Mouse (Mus musculus): ENCODE measurements around the gene Zfp462.
"Not testable (repeated sequence)": the region's sequence is repeated elsewhere in the genome, so short reads cannot be mapped to it uniquely, and the experiment has no call there.

Zfp462 gene

DNA sequence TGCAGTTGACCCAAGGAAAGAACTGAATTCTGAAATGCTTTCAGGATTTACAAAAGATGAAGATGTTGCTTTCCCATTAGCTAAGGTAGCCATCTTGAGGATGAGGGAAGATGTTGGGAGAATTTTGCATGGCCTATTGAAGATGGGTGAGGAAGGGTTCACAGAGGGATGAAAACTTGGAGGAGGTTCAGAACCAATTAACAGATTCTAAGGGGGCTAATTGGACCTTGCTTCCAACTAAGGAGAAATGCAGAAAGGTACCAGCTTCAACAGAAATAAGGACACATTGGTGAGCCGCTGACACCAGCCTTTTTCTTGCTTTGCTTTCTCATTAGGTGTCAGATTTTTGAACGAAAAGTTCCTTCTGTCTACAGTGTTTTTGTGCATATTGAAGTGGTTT lies 6.0 kb downstream of the Zfp462 start:
- DNase-seq (ENCODE audit: low spot score) = no peak

DNA sequence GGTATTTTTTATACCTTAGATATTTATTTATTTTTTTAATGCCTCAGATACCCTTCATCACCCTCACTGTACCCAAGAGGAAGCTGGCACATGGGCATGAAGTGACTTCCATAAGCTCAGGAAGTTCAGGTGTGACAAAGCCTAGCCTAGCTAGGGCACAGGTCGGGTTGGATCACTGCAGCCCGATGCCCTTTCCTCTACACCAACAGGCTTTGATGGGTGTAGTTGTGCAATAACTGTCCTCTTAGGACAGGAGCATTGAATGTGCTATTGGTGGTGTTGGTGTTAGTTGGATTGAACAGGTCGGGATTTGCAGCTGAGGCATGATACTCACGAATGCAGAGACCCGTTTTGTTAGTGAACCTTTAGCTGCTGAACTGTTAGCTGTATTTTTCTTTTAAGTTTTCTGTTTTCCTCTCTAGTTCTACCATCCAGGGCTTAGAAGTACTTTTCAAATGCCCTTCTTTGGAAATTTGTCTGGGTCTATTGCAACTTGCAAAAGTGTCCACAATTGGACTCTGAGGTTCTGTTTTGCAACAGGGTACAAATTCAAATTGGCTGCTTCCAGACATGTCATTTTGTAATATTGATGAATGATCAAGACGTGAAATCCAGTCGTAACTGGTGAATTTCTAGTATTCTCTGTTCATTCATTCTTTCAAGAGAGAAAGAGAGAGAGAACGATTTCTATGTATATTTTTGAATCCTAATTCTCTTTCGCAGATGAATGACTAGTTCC lies 9.0 kb downstream of the Zfp462 start:
- DNase-seq (ENCODE audit: low spot score) = no peak

- DNase-seq (ENCODE audit: low spot score) = no peak
Observed at GRCm38 (mm10) chr4:54954455-54954854, 9.6 kb downstream of the Zfp462 start.

DNA sequence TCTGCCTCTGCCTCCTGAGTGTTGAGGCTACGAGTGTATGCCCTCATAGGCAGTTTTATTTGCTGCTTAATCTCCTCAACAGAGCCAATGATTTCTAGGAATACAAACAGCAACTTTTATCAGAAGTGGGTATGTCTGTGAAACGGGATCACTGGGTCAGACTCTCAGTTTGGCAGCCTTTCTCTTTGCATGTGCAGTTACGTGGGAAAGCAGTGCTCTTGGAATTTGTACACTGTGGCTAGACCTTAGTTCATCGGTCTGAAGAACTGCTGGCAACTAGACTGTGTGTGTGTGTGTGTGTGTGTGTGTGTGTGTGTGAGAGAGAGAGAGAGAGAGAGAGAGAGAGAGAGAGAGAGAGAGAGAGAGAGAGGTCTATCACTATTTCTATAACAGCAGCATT lies 15.9 kb downstream of the Zfp462 start:
- no peak for DNase-seq (ENCODE audit: low spot score)

DNA sequence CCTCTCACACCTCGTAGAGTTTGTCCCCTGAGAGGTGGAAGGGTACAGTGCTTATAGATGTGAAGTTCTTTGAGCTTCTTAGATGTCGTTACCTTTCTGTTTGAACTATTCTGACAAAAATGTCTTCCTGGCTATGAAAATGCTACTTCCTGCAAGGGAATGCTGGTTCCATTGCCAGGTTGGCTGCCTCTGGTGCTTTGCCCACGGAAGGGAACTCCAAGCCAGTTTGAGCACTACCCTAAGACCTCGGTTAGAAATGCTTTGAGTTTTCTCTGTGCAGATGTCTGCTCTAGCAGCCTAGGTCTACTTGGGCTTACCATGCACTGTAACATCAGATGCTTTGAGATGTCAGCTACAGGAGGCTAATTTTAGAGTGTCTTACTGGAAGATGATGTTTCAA lies 17.3 kb downstream of the Zfp462 start:
- DNase-seq (ENCODE audit: low spot score) = no peak

GRCm38 (mm10) chr4:54963551-54963950 lies 18.7 kb downstream of the Zfp462 start:
- no peak for DNase-seq (ENCODE audit: low spot score)

- no peak for DNase-seq (ENCODE audit: low spot score)
Observed at GRCm38 (mm10) chr4:54965169-54965695, 20.4 kb downstream of the Zfp462 start.

- DNase-seq (ENCODE audit: low spot score) = no peak
Observed at GRCm38 (mm10) chr4:54966161-54966806, 21.4 kb downstream of the Zfp462 start.

- no peak for DNase-seq (ENCODE audit: low spot score)
Observed at GRCm38 (mm10) chr4:54967166-54967565, 22.3 kb downstream of the Zfp462 start.

DNA sequence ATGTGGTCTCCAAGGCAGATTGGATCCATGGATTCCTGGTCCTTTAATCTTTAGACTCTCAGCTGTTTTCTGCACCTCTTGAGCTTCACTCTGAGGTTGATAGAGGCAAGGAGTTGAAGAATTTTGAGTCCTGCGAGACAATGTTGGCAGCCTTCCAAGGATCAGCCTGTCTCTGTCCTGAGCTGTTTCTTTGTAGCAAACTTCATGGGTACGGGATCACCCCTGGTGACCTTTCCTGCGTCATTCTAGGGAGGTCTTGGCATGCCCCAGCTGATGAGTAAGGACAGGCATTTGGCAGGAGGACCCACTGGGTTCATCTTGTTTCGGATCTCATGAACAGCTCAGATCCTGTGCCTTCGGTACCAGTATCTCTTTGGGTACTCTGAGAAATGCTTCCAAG lies 22.9 kb downstream of the Zfp462 start:
- DNase-seq (ENCODE audit: low spot score) = no peak

GRCm38 (mm10) chr4:54969671-54970295 lies 24.9 kb downstream of the Zfp462 start:
- no peak for DNase-seq (ENCODE audit: low spot score)

GRCm38 (mm10) chr4:54971386-54971785 lies 26.5 kb downstream of the Zfp462 start:
- DNase-seq (ENCODE audit: low spot score) = no peak

- DNase-seq (ENCODE audit: low spot score) = no peak
Observed at GRCm38 (mm10) chr4:54972096-54972495, 27.2 kb downstream of the Zfp462 start.

GRCm38 (mm10) chr4:54972827-54973560 lies 28.1 kb downstream of the Zfp462 start:
- DNase-seq (ENCODE audit: low spot score) = no peak

- no peak for DNase-seq (ENCODE audit: low spot score)
Observed at GRCm38 (mm10) chr4:54979771-54980472, 35.1 kb downstream of the Zfp462 start.

- no peak for DNase-seq (ENCODE audit: low spot score)
Observed at GRCm38 (mm10) chr4:54984502-54984901, 39.7 kb downstream of the Zfp462 start.

GRCm38 (mm10) chr4:54986671-54987070 lies 41.8 kb downstream of the Zfp462 start:
- DNase-seq (ENCODE audit: low spot score) = no peak

- no peak for DNase-seq (ENCODE audit: low spot score)
Observed at GRCm38 (mm10) chr4:54987256-54987655, 42.4 kb downstream of the Zfp462 start.

GRCm38 (mm10) chr4:54987926-54988325 lies 43.1 kb downstream of the Zfp462 start:
- no peak for DNase-seq (ENCODE audit: low spot score)

- DNase-seq (ENCODE audit: low spot score) = no peak
Observed at GRCm38 (mm10) chr4:54991973-54992372, 47.1 kb downstream of the Zfp462 start.

GRCm38 (mm10) chr4:54993001-54993400 lies 48.2 kb downstream of the Zfp462 start:
- DNase-seq (ENCODE audit: low spot score) = not testable (repeated sequence)

- DNase-seq (ENCODE audit: low spot score) = no peak
Observed at GRCm38 (mm10) chr4:54995258-54995657, 50.4 kb downstream of the Zfp462 start.
